Mouse (Mus musculus) cerebellum, adult 2 months (tissue): ENCODE measurements at regions not wholly inside any gene's neighbourhood (a gene's known extent, or its start where the extent isn't known, plus 50 kb on each side); places are given as distances from the start of the nearest gene placed in this dataset.

Experiments
- DNase-seq, 2 experiments: peaks; one replicate each; pipeline ENCODE4 v3.0.0; 2021
- H3K27ac ChIP-seq: fragments of 200-500 bp; 2 replicates; pipeline ENCODE4 v1.5.1; 2012; ENCODE audit warnings: low read length, control low read depth, inconsistent platforms; ENCODE audit not compliant: insufficient read depth
- H3K27me3 ChIP-seq: fragments of 200-500 bp; 2 replicates; pipeline ENCODE4 v1.6.1; 2012; ENCODE audit warnings: inconsistent platforms, mild to moderate bottlenecking, low read length, moderate library complexity; ENCODE audit not compliant: control insufficient read depth, insufficient read depth
- H3K4me1 ChIP-seq: fragments of 200-500 bp; 2 replicates; pipeline ENCODE4 v1.6.1; 2011; ENCODE audit warnings: low read length; ENCODE audit not compliant: control insufficient read depth, insufficient read depth
- H3K4me3 ChIP-seq: fragments of 200-500 bp; replicated peaks from 2 replicates; pipeline ENCODE3; 2011; ENCODE audit warnings: mild to moderate bottlenecking, low read depth, low read length, control low read depth; ENCODE audit not compliant: insufficient read depth
- CTCF ChIP-seq: fragments of 200-500 bp; IDR thresholded peaks from 2 replicates; pipeline ENCODE4 v1.5.1; 2011; ENCODE audit warnings: low read depth, mild to moderate bottlenecking, control low read depth, low read length, moderate library complexity, borderline replicate concordance; ENCODE audit not compliant: insufficient read depth
- POLR2A ChIP-seq: fragments of 200-500 bp; IDR thresholded peaks from 2 replicates; pipeline ENCODE4 v1.6.1; 2011; ENCODE audit warnings: low read length, control low read depth, borderline replicate concordance; ENCODE audit not compliant: insufficient read depth
- WGBS: fragments of 180-500 bp; shearing (Covaris S2); methylation state at CpG from one replicate; pipeline ENCODE4 v1.1.7; 2018; 5-methylcytosine and 5-hydroxymethylcytosine counted together

DNA sequence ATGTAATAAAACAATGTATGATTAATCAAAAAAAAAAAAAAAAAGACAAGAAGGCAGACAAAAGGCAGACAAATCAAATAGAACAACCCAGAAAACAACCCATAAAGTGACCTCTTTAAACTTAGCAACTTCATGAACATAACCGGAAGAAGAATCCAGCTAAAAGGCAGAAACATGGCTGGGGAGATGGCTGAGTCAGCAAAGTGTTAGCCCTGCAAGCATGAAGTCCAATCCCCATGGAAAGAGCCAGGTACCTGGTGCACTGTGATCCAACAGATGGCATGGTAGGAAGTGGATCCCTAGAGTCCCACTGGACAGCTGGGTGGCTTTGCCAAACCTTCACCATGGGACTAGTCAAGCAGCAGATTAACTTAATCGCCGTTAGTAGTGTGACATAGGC is 90.9 kb downstream of the Cyp26a1 start:
- Histone ChIP-seq H3K4me1 (no peaks in the 10 kb centered on the region), H3K4me3 (no peak overlapping the region), H3K27me3 (no peaks in the 10 kb centered on the region; the same call in 1 of the 2 replicates), H3K27ac (no peak overlapping the region)
- TF ChIP-seq POLR2A (no peak), CTCF (no peak)
- WGBS, result 82% methylated on average over 3 of the region's 3 CpGs
- DNase-seq, result no peak

DNA sequence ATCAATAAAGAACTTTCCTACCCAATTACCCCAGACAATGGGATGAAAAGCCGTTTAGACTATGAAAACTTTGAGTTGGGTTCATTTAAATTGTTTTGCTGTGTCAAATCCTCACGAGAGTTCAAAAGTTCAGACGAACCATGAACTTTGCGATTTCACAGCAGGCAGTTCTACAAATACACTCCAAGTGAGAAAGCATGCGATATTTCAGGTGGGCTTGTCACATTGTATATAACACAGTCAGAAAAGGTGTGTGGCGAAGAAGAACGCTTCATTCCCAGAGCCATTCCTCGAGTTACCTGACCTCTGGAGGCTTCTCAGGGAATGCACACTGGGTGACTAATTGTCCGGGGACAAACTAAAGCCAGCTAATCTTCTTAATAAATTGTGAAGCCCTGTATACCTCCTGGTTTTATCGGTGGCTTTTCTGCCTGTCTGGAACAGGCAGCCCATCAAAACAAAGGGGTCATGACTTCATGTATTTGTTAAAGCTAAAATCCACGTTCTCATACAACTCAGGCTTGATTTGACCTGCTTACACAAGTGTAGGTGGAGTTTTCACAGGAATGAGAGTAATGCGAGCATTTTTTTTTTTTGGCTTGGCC is 92.1 kb downstream of the Cyp26a1 start:
- Histone ChIP-seq H3K27me3 (no peaks in the 10 kb centered on the region; the same call in 1 of the 2 replicates), H3K4me3 (no peak overlapping the region), H3K27ac (no peak overlapping the region), H3K4me1 (no peaks in the 10 kb centered on the region)
- WGBS, result 65% methylated on average over 12 of the region's 12 CpGs
- no peak for DNase-seq
- TF ChIP-seq POLR2A (no peak), CTCF (no peak)

- TF ChIP-seq CTCF (no peak), POLR2A (no peak)
- Histone ChIP-seq H3K4me1 (no peaks in the 10 kb centered on the region), H3K27ac (no peak overlapping the region), H3K27me3 (no peaks in the 10 kb centered on the region; the same call in 1 of the 2 replicates), H3K4me3 (no peak overlapping the region)
- DNase-seq, result no peak
- WGBS, result 27% methylated on average over 24 of the region's 24 CpGs
Observed at GRCm38 (mm10) chr19:37790281-37791073, 92.9 kb downstream of the Cyp26a1 start.

DNA sequence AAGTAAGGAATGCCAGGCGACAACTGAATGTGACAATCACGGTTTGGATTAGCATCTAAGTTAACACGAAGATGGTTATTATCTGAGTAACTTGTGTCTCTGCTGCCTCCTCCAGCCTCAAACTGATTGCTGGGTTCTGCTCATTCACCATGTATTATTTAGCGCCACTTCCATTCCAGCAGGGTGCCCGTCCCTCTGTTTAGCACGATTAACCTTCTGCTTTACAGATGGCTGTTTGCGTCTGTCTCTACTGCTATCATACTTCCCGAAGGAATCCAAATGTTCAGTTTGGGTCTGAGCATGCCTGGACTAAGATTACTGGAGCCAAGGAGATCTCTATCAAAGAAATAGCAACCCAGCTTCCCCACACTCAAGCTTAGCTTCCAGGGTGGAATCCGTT is 95.6 kb downstream of the Cyp26a1 start:
- no peaks in the 10 kb centered on the region for H3K4me1 ChIP-seq
- H3K27ac ChIP-seq, result no peak overlapping the region
- no peaks in the 10 kb centered on the region for H3K27me3 ChIP-seq
- no peak overlapping the region for H3K4me3 ChIP-seq
- 41% methylated on average over 9 of the region's 9 CpGs for WGBS
- DNase-seq, result no peak
- TF ChIP-seq POLR2A (no peak), CTCF (no peak)

- 31% methylated on average over 18 of the region's 18 CpGs for WGBS
- no peaks in the 10 kb centered on the region for H3K27me3 ChIP-seq
- DNase-seq, result no peak
- H3K4me3 ChIP-seq, result no peak overlapping the region
- H3K4me1 ChIP-seq, result no peaks in the 10 kb centered on the region
- TF ChIP-seq POLR2A, result no peak
- TF ChIP-seq CTCF, result no peak
- H3K27ac ChIP-seq, result no peak overlapping the region
Observed at GRCm38 (mm10) chr19:37795552-37796343, 98.2 kb downstream of the Cyp26a1 start.

DNA sequence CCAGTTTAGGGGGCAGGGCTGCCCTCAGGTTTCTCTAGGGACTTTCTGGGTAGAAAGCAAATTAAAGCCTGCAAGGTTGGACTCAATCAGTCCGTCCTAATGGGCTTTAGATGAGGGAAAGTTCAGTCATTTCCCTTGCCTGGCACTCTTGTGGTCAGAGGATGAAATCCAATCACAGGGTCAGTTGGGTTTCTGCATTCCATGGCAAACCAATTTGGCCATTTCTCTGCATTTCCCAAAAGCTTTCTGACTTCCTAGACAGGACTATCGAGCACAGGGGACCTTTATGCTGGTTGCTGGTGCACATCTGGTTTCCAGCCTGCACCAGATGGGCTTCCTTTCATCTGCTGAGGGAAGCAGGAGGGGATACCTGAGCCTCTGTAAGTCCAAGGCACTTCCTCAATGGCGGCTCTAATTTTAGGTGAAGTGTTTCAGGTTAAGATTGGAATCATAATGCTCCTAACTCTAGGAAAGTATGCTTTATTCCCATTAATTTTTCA is 102.6 kb downstream of the Cyp26a1 start:
- WGBS, result 73% methylated on average over 3 of the region's 3 CpGs

DNA sequence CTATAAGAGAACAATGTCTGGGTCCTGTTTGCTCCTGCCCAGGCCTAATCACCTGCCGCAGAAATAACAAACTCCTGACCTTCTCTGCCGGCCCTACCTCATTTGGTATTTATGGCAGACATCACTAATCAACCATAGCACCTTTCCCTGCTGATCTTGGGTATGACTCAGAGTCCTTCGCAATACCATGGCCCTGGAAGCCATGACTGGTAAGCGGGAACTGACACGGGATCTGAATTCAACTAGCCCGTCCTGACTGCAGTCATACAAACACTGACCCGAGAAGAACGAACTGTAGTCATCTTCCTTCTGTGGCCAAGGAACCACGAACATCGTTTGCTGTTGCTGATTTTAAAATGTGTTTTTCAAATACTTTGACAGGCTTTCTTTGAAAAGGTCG is 112.1 kb downstream of the Cyp26a1 start:
- no peak overlapping the region for H3K27ac ChIP-seq
- 85% methylated on average over 11 of the region's 11 CpGs for WGBS
- no peaks in the 10 kb centered on the region for H3K4me1 ChIP-seq
- DNase-seq, result no peak
- TF ChIP-seq CTCF (no peak), POLR2A (no peak)
- H3K4me3 ChIP-seq, result no peak overlapping the region
- no peaks in the 10 kb centered on the region for H3K27me3 ChIP-seq

More for the DNA sequence above, 102.6 kb downstream of the Cyp26a1 start:
- H3K4me1 ChIP-seq, result no peaks in the 10 kb centered on the region
- DNase-seq, result no peak
- H3K27me3 ChIP-seq, result no peaks in the 10 kb centered on the region
- no peak for TF ChIP-seq POLR2A
- no peak for TF ChIP-seq CTCF
- no peak overlapping the region for H3K27ac ChIP-seq
- no peak overlapping the region for H3K4me3 ChIP-seq
